Mouse (Mus musculus) MEL (cell line): ENCODE results near the gene Dqx1. TPM values are rescaled to one million over a fixed set of nuclear protein-coding genes. Genes with fewer than 3 reads are reported as not detected.
A peak's percentile ranks its signal among the peaks of the same experiment; 100 is the strongest.

ENCODE experiments used
- DNase-seq: peaks from one replicate; pipeline ENCODE4 v3.0.0; 2011; ENCODE audit warnings: low read depth, low spot score
- H3K27ac ChIP-seq: 2 replicates; pipeline ENCODE4 v1.5.1; 2012; ENCODE audit warnings: low read depth, mild to moderate bottlenecking, control low read depth, low read length, moderate library complexity; ENCODE audit not compliant: control insufficient read depth
- H3K27me3 ChIP-seq, 2 experiments: fragments of 150-350 bp in 1 of 2; sonication (generic) in 1 of 2; 2 replicates each; pipeline ENCODE4 v1.6.1; 2012; ENCODE audit warnings: low read length in 2 of 2, mild to moderate bottlenecking in 2 of 2, improper control_type of control experiment in 1 of 2, moderate library complexity in 1 of 2; ENCODE audit not compliant: insufficient read depth in 2 of 2, control insufficient read depth in 1 of 2
- H3K36me3 ChIP-seq, 2 experiments: 2 replicates each; pipeline ENCODE4 v1.6.1; 2012 to 2014; ENCODE audit warnings: low read length in 2 of 2, improper control_type of control experiment in 1 of 2, inconsistent platforms in 1 of 2, mild to moderate bottlenecking in 1 of 2; ENCODE audit not compliant: insufficient read depth in 2 of 2, control insufficient read depth in 1 of 2
- H3K4me1 ChIP-seq, 2 experiments: fragments of 150-350 bp in 1 of 2; sonication (generic) in 1 of 2; 2 replicates each; pipeline ENCODE4 v1.6.1; 2012; ENCODE audit warnings: low read length in 2 of 2, improper control_type of control experiment in 1 of 2, mild to moderate bottlenecking in 1 of 2; ENCODE audit not compliant: insufficient read depth in 2 of 2, control insufficient read depth in 1 of 2
- H3K4me3 ChIP-seq, 2 experiments: fragments of 150-350 bp in 1 of 2; sonication (generic) in 1 of 2; 2 replicates each; pipeline ENCODE4 v1.5.1; 2012; ENCODE audit warnings: low read depth in 2 of 2, low read length in 2 of 2, mild to moderate bottlenecking in 2 of 2, moderate library complexity in 2 of 2, control low read depth in 1 of 2, improper control_type of control experiment in 1 of 2; ENCODE audit not compliant: control insufficient read depth in 1 of 2, insufficient read depth in 1 of 2
- H3K79me2 ChIP-seq: 2 replicates; pipeline ENCODE4 v1.6.1; 2012; ENCODE audit warnings: mild to moderate bottlenecking, low read length, moderate library complexity; ENCODE audit not compliant: control insufficient read depth, poor library complexity, insufficient read depth
- H3K9ac ChIP-seq: 2 replicates; pipeline ENCODE4 v1.6.1; 2012; ENCODE audit warnings: low read depth, mild to moderate bottlenecking, control low read depth, low read length, moderate library complexity; ENCODE audit not compliant: control insufficient read depth, poor library complexity, severe bottlenecking
- H3K9me3 ChIP-seq: fragments of 150-350 bp; sonication (generic); replicated peaks from 2 replicates; pipeline ENCODE4 v1.6.1; 2012; ENCODE audit warnings: mild to moderate bottlenecking, low read length, improper control_type of control experiment, moderate library complexity; ENCODE audit not compliant: insufficient read depth
- CHD1 ChIP-seq: IDR thresholded peaks from 2 replicates; pipeline ENCODE4 v1.6.1; 2012; ENCODE audit warnings: low read depth, mild to moderate bottlenecking, inconsistent platforms, low read length, improper control_type of control experiment
- EP300 ChIP-seq, 2 experiments: IDR thresholded peaks; 2 replicates each; pipeline ENCODE4 v1.6.1; 2011; ENCODE audit warnings: improper control_type of control experiment in 2 of 2, low read length in 2 of 2, low read depth in 1 of 2, mild to moderate bottlenecking in 1 of 2
- ETS1 ChIP-seq: IDR thresholded peaks from 2 replicates; pipeline ENCODE4 v1.6.1; 2012; ENCODE audit warnings: low read depth, mild to moderate bottlenecking, inconsistent platforms, low read length, improper control_type of control experiment, moderate library complexity
- GATA1 ChIP-seq: IDR thresholded peaks from 2 replicates; pipeline ENCODE4 v1.6.1; 2011; ENCODE audit warnings: low read depth, low read length, improper control_type of control experiment
- HCFC1 ChIP-seq: IDR thresholded peaks from 2 replicates; pipeline ENCODE4 v1.6.1; 2012; ENCODE audit warnings: low read depth, mild to moderate bottlenecking, inconsistent platforms, low read length, improper control_type of control experiment, moderate library complexity
- MAFK ChIP-seq: IDR thresholded peaks from 2 replicates; pipeline ENCODE4 v1.6.1; 2011; ENCODE audit warnings: low read depth, mild to moderate bottlenecking, low read length, improper control_type of control experiment, borderline replicate concordance
- MAX ChIP-seq: IDR thresholded peaks from 2 replicates; pipeline ENCODE4 v1.6.1; 2011; ENCODE audit warnings: low read length, improper control_type of control experiment
- MEF2A ChIP-seq: IDR thresholded peaks from 2 replicates; pipeline ENCODE4 v1.6.1; 2014; ENCODE audit warnings: low read depth, mild to moderate bottlenecking, inconsistent platforms, low read length, improper control_type of control experiment; ENCODE audit not compliant: poor library complexity, insufficient replicate concordance, severe bottlenecking; ENCODE audit errors: extremely low read depth
- MXI1 ChIP-seq: IDR thresholded peaks from 2 replicates; pipeline ENCODE4 v1.6.1; 2011; ENCODE audit warnings: mild to moderate bottlenecking, low read depth, low read length, improper control_type of control experiment
- MYB ChIP-seq: IDR thresholded peaks from 2 replicates; pipeline ENCODE4 v1.6.1; 2011; ENCODE audit warnings: mild to moderate bottlenecking, low read depth, low read length, improper control_type of control experiment
- NELFE ChIP-seq: IDR thresholded peaks from 2 replicates; pipeline ENCODE4 v1.6.1; 2011; ENCODE audit warnings: low read depth, low read length, improper control_type of control experiment
- POLR2A ChIP-seq, 2 experiments: IDR thresholded peaks; 2 replicates each; pipeline ENCODE4 v1.6.1; 2011 to 2012; ENCODE audit warnings: low read length in 2 of 2, mild to moderate bottlenecking in 2 of 2, control low read depth in 1 of 2, improper control_type of control experiment in 1 of 2, low read depth in 1 of 2, moderate library complexity in 1 of 2; ENCODE audit not compliant: control insufficient read depth in 1 of 2, insufficient read depth in 1 of 2, poor library complexity in 1 of 2
- RCOR1 ChIP-seq: IDR thresholded peaks from 2 replicates; pipeline ENCODE4 v1.6.1; 2012; ENCODE audit warnings: low read depth, mild to moderate bottlenecking, inconsistent platforms, low read length, improper control_type of control experiment
- SIN3A ChIP-seq: IDR thresholded peaks from 2 replicates; pipeline ENCODE4 v1.6.1; 2012; ENCODE audit warnings: low read length, improper control_type of control experiment, inconsistent platforms
- TAL1 ChIP-seq: IDR thresholded peaks from 2 replicates; pipeline ENCODE4 v1.6.1; 2012; ENCODE audit warnings: mild to moderate bottlenecking, inconsistent platforms, low read length, moderate library complexity, mixed read lengths
- TBP ChIP-seq: IDR thresholded peaks from 2 replicates; pipeline ENCODE4 v1.8.0; 2011; ENCODE audit warnings: low read depth, low read length, improper control_type of control experiment
- TCF12 ChIP-seq: IDR thresholded peaks from 2 replicates; pipeline ENCODE4 v1.6.1; 2014; ENCODE audit warnings: low read depth, mild to moderate bottlenecking, inconsistent platforms, low read length, improper control_type of control experiment, moderate library complexity
- USF2 ChIP-seq, 2 experiments: IDR thresholded peaks; 2 replicates each; pipeline ENCODE4 v1.6.1; 2011 to 2012; ENCODE audit warnings: improper control_type of control experiment in 2 of 2, low read length in 2 of 2, borderline replicate concordance in 1 of 2, inconsistent platforms in 1 of 2, low read depth in 1 of 2, mild to moderate bottlenecking in 1 of 2; ENCODE audit not compliant: insufficient read depth in 1 of 2
- ZMIZ1 ChIP-seq: IDR thresholded peaks from 2 replicates; pipeline ENCODE4 v1.6.1; 2012; ENCODE audit warnings: low read depth, mild to moderate bottlenecking, inconsistent platforms, low read length, improper control_type of control experiment, moderate library complexity
- polyA plus RNA-seq, 2 experiments: library from polyadenylated mRNA; stranded (reverse) in 1 of 2; unstranded in 1 of 2; fragments of >175 nt in 1 of 2; fragments of >200 nt in 1 of 2; gene quantifications; 2 replicates each; pipeline versions ENCODE4 v1.2.1 to v1.2.4; 2012; ENCODE audit warnings: low replicate concordance in 2 of 2, low read depth in 1 of 2; ENCODE audit not compliant: insufficient read length in 2 of 2, insufficient read depth in 1 of 2, missing spikeins in 1 of 2
- total RNA-seq: library from RNA; depleted of rRNA; stranded (reverse); fragments of 300-350 nt; gene quantifications from 2 replicates; pipeline ENCODE4 v1.2.3, GENCODE M21; 2012

The Dqx1 gene
- total and polyA plus RNA-seq, 3 experiments = 1.3 to 3.4 TPM; not detected in 1

GRCm38 (mm10) chr6:83013444-83013843 is 44.2 kb upstream of the Dqx1 start:
- DNase-seq = peak; percentile 72
- Histone ChIP-seq H3K9ac (peak overlapping the region; percentile 73), H3K79me2 (peaks cover 3% of the 10 kb centered on the region), H3K36me3 (peaks cover 0 to 55% of the 10 kb centered on the region in 2 experiments; a peak in 2 of 4 replicates), H3K9me3 (no peaks in the 10 kb centered on the region), H3K27ac (peak overlapping the region; percentile 99), H3K27me3 (no peaks in the 10 kb centered on the region), H3K4me3 (peak overlapping the region; percentile 3 to 6; a peak in 2 of 4 replicates), H3K4me1 (peaks cover 42 to 54% of the 10 kb centered on the region in 2 experiments)
- TF ChIP-seq TBP = peak; percentile 16; the same call in 1 of the 2 replicates
- no peak for TF ChIP-seq MYB
- TF ChIP-seq MAFK = no peak
- TF ChIP-seq SIN3A = 0 out of 2 replicates have a peak, but pooled peaks have one; percentile 40
- TF ChIP-seq MXI1 = peak; percentile 25
- peak; percentile 44 for TF ChIP-seq NELFE
- 0 out of 2 replicates have a peak, but pooled peaks have one; percentile 13 for TF ChIP-seq MAX
- no peak for TF ChIP-seq CHD1
- TF ChIP-seq ETS1 = 0 out of 2 replicates have a peak, but pooled peaks have one; percentile 32
- no peak for TF ChIP-seq MEF2A
- no peak for TF ChIP-seq ZMIZ1
- no peak for TF ChIP-seq RCOR1
- TF ChIP-seq POLR2A (IDR thresholded peaks at IDR 0.05; ENCODE audit: control insufficient read depth in 1 of 2, insufficient read depth in 1 of 2, low read depth in 1 of 2, low read length in 2 of 2, poor library complexity in 1 of 2) = peak in 1 of 2 experiments; percentile 49; a peak in 1 of 4 replicates
- TF ChIP-seq GATA1 = no peak
- 0 out of 2 replicates have a peak, but pooled peaks have one; percentile 12 for TF ChIP-seq TCF12
- TF ChIP-seq TAL1 = no peak
- TF ChIP-seq EP300 (IDR thresholded peaks at IDR 0.05; ENCODE audit: low read depth in 1 of 2, low read length in 2 of 2) = peak in 1 of 2 experiments; percentile 24; a peak in 1 of 4 replicates
- no peak for TF ChIP-seq HCFC1
- no peak for TF ChIP-seq USF2 (IDR thresholded peaks at IDR 0.05; ENCODE audit: borderline replicate concordance in 1 of 2, insufficient read depth in 1 of 2, low read depth in 1 of 2, low read length in 2 of 2)
